Mouse (Mus musculus): ENCODE measurements at regions not wholly inside any gene's neighbourhood (a gene's known extent, or its start where the extent isn't known, plus 50 kb on each side); places are given as distances from the start of the nearest gene placed in this dataset.

- no peak for ATAC-seq (replicated peaks; ENCODE audit: insufficient number of reproducible peaks, low FRiP score, low TSS enrichment)
- H3K27ac ChIP-seq (ENCODE audit: low read depth, low read length), result no peak overlapping the region
- no peak overlapping the region for H3K9ac ChIP-seq (ENCODE audit: low read depth, low read length)
- no peaks in the 10 kb centered on the region for H3K9me3 ChIP-seq (replicated peaks; ENCODE audit: control insufficient read depth, low read length)
- no peak overlapping the region for H3K4me2 ChIP-seq
- no peak overlapping the region for H3K4me3 ChIP-seq (ENCODE audit: low read depth, low read length)
- no peaks in the 10 kb centered on the region for H3K4me1 ChIP-seq (ENCODE audit: control insufficient read depth, insufficient read depth, low read length)
- 41% methylated on average over 4 of the region's 4 CpGs for WGBS (ENCODE audit: insufficient replicate concordance)
- H3K36me3 ChIP-seq (ENCODE audit: control insufficient read depth, insufficient read depth, low read length), result no peaks in the 10 kb centered on the region
- no peaks in the 10 kb centered on the region for H3K27me3 ChIP-seq (ENCODE audit: control insufficient read depth, insufficient read depth, low read length)
These were observed 52.2 kb downstream of the Gm9817 start for GRCm38 (mm10) chr13:45130516-45131249.

DNA sequence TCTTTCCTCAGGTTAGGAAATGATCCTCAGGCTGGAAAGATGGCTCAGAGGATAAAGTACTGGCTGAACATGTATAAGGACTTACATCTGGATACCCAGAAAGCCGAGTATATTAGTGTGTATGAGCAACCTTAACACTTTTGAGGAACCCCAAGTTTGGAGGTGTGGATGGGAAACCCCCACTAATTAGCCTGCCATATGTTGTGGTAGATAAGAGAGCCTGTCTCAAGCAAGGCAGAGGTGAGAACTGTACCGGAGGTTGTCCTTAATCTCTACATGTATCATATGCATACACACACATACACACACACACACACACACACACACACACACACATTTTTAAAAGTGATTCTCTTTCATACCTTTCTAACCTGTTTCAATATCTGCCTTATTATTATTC is 62.1 kb downstream of the Gm9817 start:
- Histone ChIP-seq H3K27ac (ENCODE audit: low read depth, low read length) (no peak overlapping the region), H3K9me3 (replicated peaks; ENCODE audit: control insufficient read depth, low read length) (no peaks in the 10 kb centered on the region), H3K4me3 (ENCODE audit: low read depth, low read length) (no peak overlapping the region), H3K9ac (ENCODE audit: low read depth, low read length) (no peak overlapping the region), H3K4me1 (ENCODE audit: control insufficient read depth, insufficient read depth, low read length) (no peaks in the 10 kb centered on the region), H3K36me3 (ENCODE audit: control insufficient read depth, insufficient read depth, low read length) (no peaks in the 10 kb centered on the region), H3K27me3 (ENCODE audit: control insufficient read depth, insufficient read depth, low read length) (no peaks in the 10 kb centered on the region), H3K4me2 (no peak overlapping the region)
- WGBS (ENCODE audit: insufficient replicate concordance), result 64% methylated on average over 2 of the region's 2 CpGs
- ATAC-seq (replicated peaks; ENCODE audit: insufficient number of reproducible peaks, low FRiP score, low TSS enrichment), result no peak

DNA sequence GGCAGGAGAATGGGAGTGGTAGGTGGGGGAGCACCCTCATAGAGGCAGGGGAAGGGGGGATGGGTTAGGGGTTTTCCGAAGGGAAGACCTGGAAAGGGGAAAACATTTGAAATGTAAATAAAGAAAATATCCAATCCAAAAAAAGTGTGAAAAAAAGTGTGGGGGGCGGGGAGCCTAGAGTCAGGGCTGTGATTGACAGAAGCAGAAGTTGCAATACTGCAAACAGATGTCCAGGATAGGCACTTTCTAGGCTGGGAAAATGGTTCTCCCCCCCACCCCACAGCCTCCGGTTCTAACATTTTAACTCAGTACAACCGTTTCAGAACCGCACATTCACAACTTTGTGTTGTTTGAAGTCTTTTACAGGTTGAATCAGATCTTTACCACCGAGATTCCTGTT is 66.6 kb downstream of the Gm9817 start:
- Histone ChIP-seq H3K4me3 (ENCODE audit: low read depth, low read length) (no peak overlapping the region), H3K36me3 (ENCODE audit: control insufficient read depth, insufficient read depth, low read length) (no peaks in the 10 kb centered on the region), H3K27ac (ENCODE audit: low read depth, low read length) (no peak overlapping the region), H3K4me1 (ENCODE audit: control insufficient read depth, insufficient read depth, low read length) (no peaks in the 10 kb centered on the region), H3K27me3 (ENCODE audit: control insufficient read depth, insufficient read depth, low read length) (no peaks in the 10 kb centered on the region), H3K9ac (ENCODE audit: low read depth, low read length) (no peak overlapping the region), H3K9me3 (replicated peaks; ENCODE audit: control insufficient read depth, low read length) (no peaks in the 10 kb centered on the region), H3K4me2 (no peak overlapping the region)
- ATAC-seq (replicated peaks; ENCODE audit: insufficient number of reproducible peaks, low FRiP score, low TSS enrichment), result no peak
- WGBS (ENCODE audit: insufficient replicate concordance), result 79% methylated on average over 6 of the region's 6 CpGs

GRCm38 (mm10) chr13:45156223-45156622 is 77.7 kb downstream of the Gm9817 start:
- H3K27me3 ChIP-seq (ENCODE audit: control insufficient read depth, insufficient read depth, low read length), result no peaks in the 10 kb centered on the region
- peaks cover 3% of the 10 kb centered on the region; the same call in 1 of the 2 replicates for H3K4me1 ChIP-seq (ENCODE audit: control insufficient read depth, insufficient read depth, low read length)
- WGBS (ENCODE audit: insufficient replicate concordance), result 56% methylated on average over 3 of the region's 3 CpGs
- no peak overlapping the region for H3K27ac ChIP-seq (ENCODE audit: low read depth, low read length)
- H3K9ac ChIP-seq (ENCODE audit: low read depth, low read length), result no peak overlapping the region
- ATAC-seq (replicated peaks; ENCODE audit: insufficient number of reproducible peaks, low FRiP score, low TSS enrichment), result no peak
- H3K4me2 ChIP-seq, result no peak overlapping the region
- H3K4me3 ChIP-seq (ENCODE audit: low read depth, low read length), result no peak overlapping the region
- H3K36me3 ChIP-seq (ENCODE audit: control insufficient read depth, insufficient read depth, low read length), result no peaks in the 10 kb centered on the region
- H3K9me3 ChIP-seq (replicated peaks; ENCODE audit: control insufficient read depth, low read length), result no peaks in the 10 kb centered on the region

DNA sequence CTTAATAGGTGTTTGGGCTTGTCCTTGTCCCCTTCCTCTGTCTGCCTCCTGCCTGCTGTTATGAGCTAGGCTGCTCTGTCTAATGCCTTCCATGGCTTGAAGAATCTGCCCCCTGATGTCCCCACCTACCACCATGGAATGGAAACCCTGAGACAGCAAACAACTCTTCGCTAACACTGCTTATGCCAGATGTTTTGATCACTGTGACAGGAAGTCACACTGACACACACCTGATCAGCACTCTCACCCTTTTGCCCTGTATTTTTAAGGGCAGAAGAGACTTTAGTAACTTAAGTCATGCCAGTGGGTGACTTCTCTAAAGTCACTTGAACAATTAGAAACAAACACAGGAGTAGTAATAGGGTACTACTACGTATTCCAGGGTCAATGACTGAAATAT is 78.5 kb downstream of the Gm9817 start:
- Histone ChIP-seq H3K27me3 (ENCODE audit: control insufficient read depth, insufficient read depth, low read length) (no peaks in the 10 kb centered on the region), H3K27ac (ENCODE audit: low read depth, low read length) (no peak overlapping the region), H3K4me2 (no peak overlapping the region), H3K36me3 (ENCODE audit: control insufficient read depth, insufficient read depth, low read length) (no peaks in the 10 kb centered on the region), H3K4me1 (ENCODE audit: control insufficient read depth, insufficient read depth, low read length) (peaks cover 3% of the 10 kb centered on the region; the same call in 1 of the 2 replicates), H3K9ac (ENCODE audit: low read depth, low read length) (no peak overlapping the region), H3K9me3 (replicated peaks; ENCODE audit: control insufficient read depth, low read length) (no peaks in the 10 kb centered on the region), H3K4me3 (ENCODE audit: low read depth, low read length) (no peak overlapping the region)
- no peak for ATAC-seq (replicated peaks; ENCODE audit: insufficient number of reproducible peaks, low FRiP score, low TSS enrichment)
- 83% methylated on average over 2 of the region's 2 CpGs for WGBS (ENCODE audit: insufficient replicate concordance)

DNA sequence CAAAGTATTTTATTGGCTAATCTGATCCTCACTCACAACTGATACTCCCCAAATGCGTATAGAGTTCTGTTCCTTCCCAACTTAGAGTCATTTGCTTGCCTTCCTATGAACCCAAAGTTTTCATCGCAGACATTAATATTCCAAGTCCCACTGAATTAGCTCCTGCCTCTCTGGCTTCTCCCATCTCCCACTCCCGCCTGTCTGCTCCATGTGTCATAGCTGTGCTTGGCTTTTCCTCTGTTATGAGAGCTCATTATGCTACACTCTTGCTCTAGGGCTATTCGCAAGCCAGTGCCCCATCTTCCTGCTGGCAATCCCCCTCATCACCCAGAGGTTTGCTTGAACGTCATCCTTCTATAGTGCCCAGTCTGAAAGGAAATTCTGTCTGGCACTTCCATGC is 81.8 kb downstream of the Gm9817 start:
- no peak overlapping the region for H3K4me3 ChIP-seq (ENCODE audit: low read depth, low read length)
- H3K27me3 ChIP-seq (ENCODE audit: control insufficient read depth, insufficient read depth, low read length), result no peaks in the 10 kb centered on the region
- WGBS (ENCODE audit: insufficient replicate concordance), result 81% methylated on average over 5 of the region's 5 CpGs
- ATAC-seq (replicated peaks; ENCODE audit: insufficient number of reproducible peaks, low FRiP score, low TSS enrichment), result no peak
- no peak overlapping the region for H3K27ac ChIP-seq (ENCODE audit: low read depth, low read length)
- no peak overlapping the region for H3K4me2 ChIP-seq
- H3K4me1 ChIP-seq (ENCODE audit: control insufficient read depth, insufficient read depth, low read length), result peaks cover 3% of the 10 kb centered on the region; the same call in 1 of the 2 replicates
- H3K9ac ChIP-seq (ENCODE audit: low read depth, low read length), result no peak overlapping the region
- H3K9me3 ChIP-seq (replicated peaks; ENCODE audit: control insufficient read depth, low read length), result no peaks in the 10 kb centered on the region
- no peaks in the 10 kb centered on the region for H3K36me3 ChIP-seq (ENCODE audit: control insufficient read depth, insufficient read depth, low read length)

- no peak overlapping the region for H3K4me2 ChIP-seq
- no peak overlapping the region for H3K27ac ChIP-seq (ENCODE audit: low read depth, low read length)
These were observed 85.7 kb downstream of the Gm9817 start for GRCm38 (mm10) chr13:45164001-45164778.

GRCm38 (mm10) chr13:45165159-45165558 is 86.7 kb downstream of the Gm9817 start:
- no peak overlapping the region for H3K4me2 ChIP-seq
- ATAC-seq (replicated peaks; ENCODE audit: insufficient number of reproducible peaks, low FRiP score, low TSS enrichment), result no peak
- H3K9ac ChIP-seq (ENCODE audit: low read depth, low read length), result no peak overlapping the region
- no peak overlapping the region for H3K4me3 ChIP-seq (ENCODE audit: low read depth, low read length)
- H3K4me1 ChIP-seq (ENCODE audit: control insufficient read depth, insufficient read depth, low read length), result no peaks in the 10 kb centered on the region
- H3K9me3 ChIP-seq (replicated peaks; ENCODE audit: control insufficient read depth, low read length), result no peaks in the 10 kb centered on the region
- H3K36me3 ChIP-seq (ENCODE audit: control insufficient read depth, insufficient read depth, low read length), result no peaks in the 10 kb centered on the region
- H3K27me3 ChIP-seq (ENCODE audit: control insufficient read depth, insufficient read depth, low read length), result no peaks in the 10 kb centered on the region
- 72% methylated on average over 3 of the region's 3 CpGs for WGBS (ENCODE audit: insufficient replicate concordance)
- no peak overlapping the region for H3K27ac ChIP-seq (ENCODE audit: low read depth, low read length)

More at GRCm38 (mm10) chr13:45164001-45164778, 85.7 kb downstream of the Gm9817 start:
- Histone ChIP-seq H3K4me3 (ENCODE audit: low read depth, low read length) (no peak overlapping the region), H3K27me3 (ENCODE audit: control insufficient read depth, insufficient read depth, low read length) (no peaks in the 10 kb centered on the region), H3K9me3 (replicated peaks; ENCODE audit: control insufficient read depth, low read length) (no peaks in the 10 kb centered on the region), H3K36me3 (ENCODE audit: control insufficient read depth, insufficient read depth, low read length) (no peaks in the 10 kb centered on the region), H3K9ac (ENCODE audit: low read depth, low read length) (no peak overlapping the region), H3K4me1 (ENCODE audit: control insufficient read depth, insufficient read depth, low read length) (no peaks in the 10 kb centered on the region)
- 60% methylated on average over 6 of the region's 6 CpGs for WGBS (ENCODE audit: insufficient replicate concordance)
- no peak for ATAC-seq (replicated peaks; ENCODE audit: insufficient number of reproducible peaks, low FRiP score, low TSS enrichment)

Measured in heart, embryonic 11.5 days (tissue).